Mouse (Mus musculus) embryonic facial prominence, embryonic 15.5 days (tissue): ENCODE measurements around the gene Cpsf6. TPM values are rescaled to one million over a fixed set of nuclear protein-coding genes. Genes with fewer than 3 reads are reported as not detected.

Source experiments
- ATAC-seq: fragments of 200-750 bp; cut with Nextera tagmentation; 2 replicates; pipeline ENCODE4 v1.8.0; 2017; ENCODE audit warnings: low read depth, moderate TSS enrichment; ENCODE audit not compliant: insufficient number of reproducible peaks, low FRiP score, low TSS enrichment
- H3K27ac ChIP-seq: fragments of 300-500 bp; sonication (generic); replicated peaks from 2 replicates; pipeline ENCODE4 v1.5.1; 2015; ENCODE audit warnings: mild to moderate bottlenecking, inconsistent platforms
- H3K27me3 ChIP-seq: fragments of 300-500 bp; sonication (generic); 2 replicates; pipeline ENCODE4 v1.6.1; 2015; ENCODE audit warnings: inconsistent platforms
- H3K36me3 ChIP-seq: fragments of 300-500 bp; sonication (generic); 2 replicates; pipeline ENCODE4 v1.6.1; 2015; ENCODE audit warnings: mild to moderate bottlenecking, inconsistent platforms
- H3K4me1 ChIP-seq: fragments of 300-500 bp; sonication (generic); 2 replicates; pipeline ENCODE4 v1.6.1; 2015; ENCODE audit warnings: inconsistent platforms
- H3K4me2 ChIP-seq: fragments of 300-500 bp; sonication (generic); replicated peaks from 2 replicates; pipeline ENCODE4 v1.6.1; 2015; ENCODE audit warnings: mild to moderate bottlenecking, inconsistent platforms
- H3K4me3 ChIP-seq: fragments of 300-500 bp; sonication (generic); replicated peaks from 2 replicates; pipeline ENCODE4 v1.5.1; 2015; ENCODE audit warnings: mild to moderate bottlenecking, inconsistent platforms
- H3K9ac ChIP-seq: fragments of 300-500 bp; sonication (generic); 2 replicates; pipeline ENCODE4 v1.6.1; 2015; ENCODE audit warnings: inconsistent platforms
- H3K9me3 ChIP-seq: fragments of 300-500 bp; sonication (generic); replicated peaks from 2 replicates; pipeline ENCODE4 v1.6.1; 2016; ENCODE audit warnings: inconsistent platforms
- WGBS: fragments of 180-500 bp; shearing (Covaris S2); methylation state at CpG from one replicate; pipeline ENCODE4 v1.1.7; 2015; 5-methylcytosine and 5-hydroxymethylcytosine counted together
- polyA plus RNA-seq: library from polyadenylated mRNA; unstranded; fragments of >200 nt; fragmentation: Nextera tagmentation; extraction: Ambion mirVana; gene quantifications from 2 replicates; pipeline ENCODE4 v1.2.1, GENCODE M21; 2015

Gene Cpsf6
- polyA plus RNA-seq, 1 experiment from 2014 or later, result 124 TPM

DNA sequence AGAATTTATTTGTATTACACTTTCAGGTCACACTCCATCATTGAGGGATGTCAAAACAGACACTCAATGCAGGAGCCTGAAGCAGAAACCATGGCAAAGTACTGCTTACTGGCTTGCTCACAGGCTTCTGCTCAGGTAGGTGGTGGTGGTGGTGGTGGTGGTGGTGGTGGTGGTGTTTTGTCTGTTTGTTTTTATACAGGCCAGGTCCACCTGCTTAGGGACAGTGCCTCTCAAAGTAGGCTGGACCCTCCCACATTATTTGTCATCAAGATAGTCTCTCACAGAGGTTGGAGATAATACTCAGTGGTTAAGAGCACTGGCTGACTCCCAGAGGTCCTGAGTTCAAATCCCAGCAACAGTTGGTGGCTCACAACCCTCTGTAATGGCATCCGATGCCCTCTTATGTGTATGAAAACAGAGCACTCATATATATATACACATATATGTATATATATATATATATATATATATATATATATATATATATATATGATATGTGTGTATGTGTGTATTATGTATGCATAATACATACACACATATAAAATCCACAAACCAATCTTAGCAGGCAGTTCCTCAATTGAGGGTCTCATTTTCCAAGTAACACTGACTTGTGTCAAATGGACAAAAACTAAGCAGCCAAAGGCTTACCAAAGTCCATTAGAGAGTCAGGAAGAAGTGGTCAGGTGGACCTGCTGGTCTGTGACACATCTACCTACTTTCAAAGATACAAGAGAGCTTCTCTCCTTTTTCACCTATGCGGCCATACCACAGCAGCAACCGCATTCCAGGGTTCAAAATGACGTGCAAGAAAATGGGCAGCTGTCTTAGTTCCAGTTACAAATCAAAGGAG is 1.1 kb upstream of the Cpsf6 start:
- no peak overlapping the region for H3K27ac ChIP-seq
- H3K4me2 ChIP-seq, result no peak overlapping the region
- no peak overlapping the region for H3K9ac ChIP-seq
- no peaks in the 10 kb centered on the region for H3K27me3 ChIP-seq
- H3K9me3 ChIP-seq, result no peaks in the 10 kb centered on the region
- 90% methylated on average over 4 of the region's 4 CpGs for WGBS
- no peaks in the 10 kb centered on the region for H3K36me3 ChIP-seq
- ATAC-seq, result no peak
- H3K4me1 ChIP-seq, result no peaks in the 10 kb centered on the region
- H3K4me3 ChIP-seq, result no peak overlapping the region

DNA sequence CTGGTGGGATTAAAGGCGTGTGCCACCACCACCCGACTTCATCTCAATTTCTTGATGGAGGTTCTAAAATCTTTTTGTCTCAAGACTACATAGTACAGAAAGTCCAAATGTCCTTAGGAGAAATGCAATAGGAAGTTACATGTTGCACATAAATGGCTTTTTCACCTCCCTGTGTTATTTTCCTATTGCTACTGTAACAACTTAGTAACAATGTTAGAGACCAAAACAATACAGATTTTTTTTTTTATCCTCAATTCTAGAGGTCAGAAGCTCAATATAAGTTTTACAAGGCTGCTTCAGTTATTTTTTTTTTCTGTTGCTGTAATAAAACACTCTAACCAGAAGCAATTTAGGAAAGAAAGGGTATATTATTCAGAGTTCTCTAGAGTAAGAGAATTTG is 374 bp downstream of the Cpsf6 start:
- H3K27me3 ChIP-seq, result no peaks in the 10 kb centered on the region
- no peak overlapping the region for H3K27ac ChIP-seq
- no peak overlapping the region for H3K4me3 ChIP-seq
- 88% methylated on average over 2 of the region's 2 CpGs for WGBS
- peaks cover 5% of the 10 kb centered on the region; the same call in 1 of the 2 replicates for H3K4me1 ChIP-seq
- ATAC-seq, result no peak
- no peak overlapping the region for H3K9ac ChIP-seq
- no peaks in the 10 kb centered on the region for H3K36me3 ChIP-seq
- H3K4me2 ChIP-seq, result no peak overlapping the region
- H3K9me3 ChIP-seq, result no peaks in the 10 kb centered on the region

- H3K4me1 ChIP-seq, result peaks cover 5% of the 10 kb centered on the region; the same call in 1 of the 2 replicates
- no peak overlapping the region for H3K4me2 ChIP-seq
- ATAC-seq, result no peak
- H3K9ac ChIP-seq, result no peak overlapping the region
- H3K4me3 ChIP-seq, result no peak overlapping the region
- no peak overlapping the region for H3K27ac ChIP-seq
- no peaks in the 10 kb centered on the region for H3K27me3 ChIP-seq
- H3K9me3 ChIP-seq, result no peaks in the 10 kb centered on the region
- WGBS, result 93% methylated on average over 3 of the region's 3 CpGs
- no peaks in the 10 kb centered on the region for H3K36me3 ChIP-seq
Measured at GRCm38 (mm10) chr10:117378642-117379041, 1.2 kb downstream of the Cpsf6 start.

- no peaks in the 10 kb centered on the region for H3K27me3 ChIP-seq
- no peaks in the 10 kb centered on the region for H3K36me3 ChIP-seq
- H3K4me2 ChIP-seq, result no peak overlapping the region
- H3K9ac ChIP-seq, result no peak overlapping the region
- no peaks in the 10 kb centered on the region for H3K9me3 ChIP-seq
- H3K27ac ChIP-seq, result no peak overlapping the region
- peaks cover 5% of the 10 kb centered on the region; the same call in 1 of the 2 replicates for H3K4me1 ChIP-seq
- no peak overlapping the region for H3K4me3 ChIP-seq
- ATAC-seq, result no peak
- WGBS, result 92% methylated on average over 11 of the region's 11 CpGs
Measured at GRCm38 (mm10) chr10:117378291-117378555, 1.6 kb downstream of the Cpsf6 start.

- H3K4me1 ChIP-seq, result peaks cover 5% of the 10 kb centered on the region; the same call in 1 of the 2 replicates
- no peak overlapping the region for H3K27ac ChIP-seq
- H3K9ac ChIP-seq, result no peak overlapping the region
- WGBS, result 17% methylated on average over 16 of the region's 16 CpGs
- no peaks in the 10 kb centered on the region for H3K27me3 ChIP-seq
- H3K4me3 ChIP-seq, result peak overlapping the region; percentile 95
- peak overlapping the region; percentile 55 for H3K4me2 ChIP-seq
- H3K9me3 ChIP-seq, result no peaks in the 10 kb centered on the region
- H3K36me3 ChIP-seq, result no peaks in the 10 kb centered on the region
- ATAC-seq, result no peak
Measured at GRCm38 (mm10) chr10:117377431-117378290, 2.2 kb downstream of the Cpsf6 start.

DNA sequence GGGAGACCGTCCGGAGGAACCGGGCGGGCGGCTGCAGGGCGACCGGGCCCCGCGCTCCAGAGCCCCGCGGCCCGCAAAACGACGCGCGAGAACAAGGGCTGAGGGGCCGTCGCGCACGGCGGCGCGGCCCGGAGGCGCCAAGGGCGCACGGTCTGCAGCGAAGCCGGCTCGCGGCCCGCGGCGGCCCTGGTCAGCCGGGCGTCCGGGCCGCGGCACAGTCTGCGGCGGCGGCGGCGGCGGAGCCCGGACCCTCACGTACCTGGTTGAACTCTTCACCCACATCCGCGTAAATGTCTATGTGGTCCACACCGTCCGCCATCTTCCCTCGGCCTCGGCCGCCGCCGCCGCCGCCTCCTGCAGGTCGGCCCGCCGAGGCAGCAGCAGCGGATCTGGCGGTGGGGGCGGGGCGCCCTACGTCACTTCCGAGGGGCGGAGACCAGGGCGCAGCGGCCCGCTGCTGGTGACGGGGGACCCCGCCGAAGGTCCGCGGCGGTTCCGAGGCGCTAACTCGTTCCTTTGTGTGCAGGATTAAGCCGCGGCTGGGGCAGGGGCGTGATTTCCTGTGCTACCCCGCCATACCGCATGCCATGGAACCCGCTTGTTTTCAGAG is 3.1 kb downstream of the Cpsf6 start:
- no peaks in the 10 kb centered on the region for H3K36me3 ChIP-seq
- no peaks in the 10 kb centered on the region for H3K9me3 ChIP-seq
- no peaks in the 10 kb centered on the region for H3K27me3 ChIP-seq
- peaks cover 5% of the 10 kb centered on the region; the same call in 1 of the 2 replicates for H3K4me1 ChIP-seq
- H3K9ac ChIP-seq, result peak overlapping the region; percentile 99
- peak overlapping the region; percentile 55 for H3K4me2 ChIP-seq
- peak overlapping the region; percentile 95 for H3K4me3 ChIP-seq
- peak; percentile 98 for ATAC-seq
- whole genome bisulfite sequencing, result under 1% methylated on average over 82 of the region's 86 CpGs
- H3K27ac ChIP-seq, result peak overlapping the region; percentile 95

DNA sequence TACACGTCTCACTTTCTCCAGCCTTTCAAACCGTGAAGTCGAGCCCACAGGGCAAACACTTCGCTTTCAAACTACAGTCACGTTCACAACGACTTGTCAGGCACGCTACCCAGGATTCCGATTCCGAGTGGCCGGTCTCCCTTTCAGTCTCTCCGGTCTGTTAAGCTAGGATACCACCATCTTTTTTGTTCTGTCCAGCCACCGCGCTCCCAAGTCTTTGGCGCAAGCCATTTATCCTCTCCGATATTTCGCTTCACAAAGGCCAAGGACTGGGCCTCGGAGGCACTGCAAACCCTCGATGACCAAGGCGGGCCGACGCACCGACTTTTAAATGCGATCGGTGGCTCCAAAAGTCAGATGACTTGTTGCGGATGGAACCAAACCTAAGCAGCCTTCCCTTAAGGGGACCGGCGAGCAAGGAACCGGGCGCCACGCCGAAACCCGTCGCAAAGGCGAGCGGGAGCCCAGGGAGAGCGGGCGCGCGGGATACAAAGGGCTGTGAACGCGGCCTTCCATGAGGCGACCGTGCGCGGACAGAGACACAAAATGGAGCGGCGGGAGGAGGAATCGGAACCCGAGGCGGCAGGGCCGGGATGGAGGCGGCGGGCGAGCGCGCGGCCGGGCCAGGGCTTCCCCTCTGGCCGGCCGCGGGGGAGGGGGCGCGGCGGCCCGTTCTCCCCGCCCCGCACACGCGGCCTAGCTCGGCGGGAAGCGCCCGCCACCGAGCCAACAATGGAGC is 3.8 kb downstream of the Cpsf6 start:
- Histone ChIP-seq H3K27me3 (no peaks in the 10 kb centered on the region), H3K9me3 (no peaks in the 10 kb centered on the region), H3K9ac (peak overlapping the region; percentile 99), H3K27ac (peak overlapping the region; percentile 95), H3K4me1 (peaks cover 5% of the 10 kb centered on the region; the same call in 1 of the 2 replicates), H3K36me3 (no peaks in the 10 kb centered on the region), H3K4me2 (peak overlapping the region; percentile 55), H3K4me3 (peak overlapping the region; percentile 95)
- ATAC-seq, result peak; percentile 71
- under 1% methylated on average over 64 of the region's 74 CpGs for WGBS

- Histone ChIP-seq H3K27ac (no peak overlapping the region), H3K4me3 (peak overlapping the region; percentile 95), H3K27me3 (no peaks in the 10 kb centered on the region), H3K4me2 (peak overlapping the region; percentile 55), H3K4me1 (peaks cover 5% of the 10 kb centered on the region; the same call in 1 of the 2 replicates), H3K9ac (peak overlapping the region; percentile 99; the same call in 1 of the 2 replicates), H3K9me3 (no peaks in the 10 kb centered on the region), H3K36me3 (no peaks in the 10 kb centered on the region)
- 15% methylated on average over 10 of the region's 10 CpGs for WGBS
- no peak for ATAC-seq
Measured at GRCm38 (mm10) chr10:117375163-117375562, 4.7 kb downstream of the Cpsf6 start.

DNA sequence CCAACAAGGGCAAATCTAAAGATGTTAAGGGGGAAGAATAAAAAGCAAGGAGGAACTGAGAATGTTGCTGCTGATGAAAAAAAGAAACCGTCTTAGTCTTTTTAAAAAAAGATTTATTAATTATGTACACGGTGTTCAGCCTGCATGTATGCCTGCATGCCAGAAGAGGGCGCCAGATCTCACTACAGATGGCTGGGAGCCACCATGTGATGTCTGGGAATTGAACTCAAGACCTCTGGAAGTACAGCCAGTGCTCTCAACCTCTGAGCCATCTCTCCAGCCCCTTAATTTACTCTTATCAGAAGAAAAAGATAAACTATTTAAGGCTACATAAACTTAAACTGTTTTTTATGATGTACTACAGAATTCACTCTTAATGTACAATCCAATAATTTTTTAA is 16.7 kb downstream of the Cpsf6 start:
- peaks cover 55% of the 10 kb centered on the region for H3K36me3 ChIP-seq
- H3K4me2 ChIP-seq, result no peak overlapping the region
- H3K4me1 ChIP-seq, result no peaks in the 10 kb centered on the region
- 34% methylated on average over 3 of the region's 3 CpGs for WGBS
- no peaks in the 10 kb centered on the region for H3K9me3 ChIP-seq
- H3K27me3 ChIP-seq, result no peaks in the 10 kb centered on the region
- H3K27ac ChIP-seq, result no peak overlapping the region
- no peak for ATAC-seq
- no peak overlapping the region for H3K9ac ChIP-seq
- H3K4me3 ChIP-seq, result no peak overlapping the region

GRCm38 (mm10) chr10:117358891-117359290 is 20.9 kb downstream of the Cpsf6 start:
- H3K4me1 ChIP-seq, result no peaks in the 10 kb centered on the region
- H3K4me2 ChIP-seq, result no peak overlapping the region
- H3K4me3 ChIP-seq, result no peak overlapping the region
- no peak overlapping the region for H3K27ac ChIP-seq
- peaks cover 58% of the 10 kb centered on the region for H3K36me3 ChIP-seq
- no peak overlapping the region for H3K9ac ChIP-seq
- H3K27me3 ChIP-seq, result no peaks in the 10 kb centered on the region
- no peak for ATAC-seq
- H3K9me3 ChIP-seq, result no peaks in the 10 kb centered on the region
- 89% methylated on average over 11 of the region's 11 CpGs for WGBS
